Mouse (Mus musculus): Measurements from ENCODE around the gene B3galt5. TPM values are rescaled to one million over a fixed set of nuclear protein-coding genes. Genes with fewer than 3 reads are reported as not detected.

The B3galt5 gene
- polyA plus RNA-seq, 1 experiment from 2014 or later, result 0.45 TPM

DNA sequence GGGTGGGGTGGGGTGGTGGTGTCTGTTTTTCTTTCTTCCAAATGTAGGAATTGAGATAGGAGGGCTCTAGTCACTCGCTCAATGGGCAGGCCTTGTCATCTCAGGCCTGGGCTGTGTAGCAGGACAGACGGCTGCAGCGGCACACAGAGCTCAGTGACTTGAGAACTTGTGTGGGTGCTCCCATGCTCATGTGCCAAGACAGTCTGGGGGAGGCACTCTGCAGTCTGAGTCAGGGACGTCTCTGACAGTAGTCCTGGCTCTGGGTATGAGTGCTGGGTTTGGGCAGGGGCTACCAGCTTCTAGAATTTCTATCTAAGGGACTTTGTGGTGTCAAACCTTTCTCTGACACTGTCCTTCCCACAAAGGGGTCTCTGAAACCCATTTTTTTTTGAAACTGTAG, 106.3 kb downstream of the B3galt5 start:
- Histone ChIP-seq H3K4me3 (ENCODE audit: low read depth, low read length) (no peak overlapping the region), H3K4me2 (ENCODE audit: low read depth, low read length) (no peak overlapping the region), H3K4me1 (ENCODE audit: control insufficient read depth, insufficient read depth, low read length) (no peaks in the 10 kb centered on the region), H3K36me3 (ENCODE audit: control insufficient read depth, insufficient read depth, low read length) (no peaks in the 10 kb centered on the region), H3K9me3 (ENCODE audit: control insufficient read depth, low read length) (no peaks in the 10 kb centered on the region), H3K27me3 (replicated peaks; ENCODE audit: control insufficient read depth, insufficient read depth, low read length) (no peaks in the 10 kb centered on the region), H3K27ac (replicated peaks; ENCODE audit: low read depth, low read length) (no peak overlapping the region), H3K9ac (ENCODE audit: low read depth, low read length) (no peak overlapping the region)
- DNase-seq (ENCODE audit: low spot score), result no peak
- ATAC-seq (ENCODE audit: low read depth), result no peak
- WGBS, result 79% methylated on average over 4 of the region's 4 CpGs

DNA sequence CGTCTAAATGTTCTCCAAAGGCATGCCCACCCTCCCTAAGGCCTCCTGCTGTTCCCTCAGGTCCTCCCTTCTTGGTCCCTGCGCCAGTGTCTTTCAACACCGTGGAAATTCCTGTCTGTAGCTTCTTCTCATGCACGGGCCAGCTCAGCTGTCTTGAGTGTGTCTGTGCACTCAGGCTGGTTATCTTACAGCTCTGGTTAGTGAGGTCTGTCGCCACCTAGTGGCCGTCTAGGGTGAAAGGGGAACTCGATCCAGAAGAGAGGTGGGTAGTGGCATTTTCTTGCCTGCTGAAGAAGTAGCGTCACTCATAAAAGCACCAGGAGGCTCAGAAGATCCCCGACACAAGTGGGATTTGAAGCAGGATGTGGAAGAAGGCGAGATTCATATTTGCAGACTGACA, 109.5 kb downstream of the B3galt5 start:
- DNase-seq (ENCODE audit: low spot score) (peak; percentile 89), ATAC-seq (ENCODE audit: low read depth) (peak; percentile 85)
- H3K9ac ChIP-seq (ENCODE audit: low read depth, low read length), result no peak overlapping the region
- no peaks in the 10 kb centered on the region for H3K9me3 ChIP-seq (ENCODE audit: control insufficient read depth, low read length)
- H3K36me3 ChIP-seq (ENCODE audit: control insufficient read depth, insufficient read depth, low read length), result no peaks in the 10 kb centered on the region
- WGBS, result 3% methylated on average over 10 of the region's 10 CpGs
- no peak overlapping the region; the same call in 1 of the 2 replicates for H3K4me2 ChIP-seq (ENCODE audit: low read depth, low read length)
- no peak overlapping the region for H3K4me3 ChIP-seq (ENCODE audit: low read depth, low read length)
- H3K4me1 ChIP-seq (ENCODE audit: control insufficient read depth, insufficient read depth, low read length), result no peaks in the 10 kb centered on the region
- H3K27me3 ChIP-seq (replicated peaks; ENCODE audit: control insufficient read depth, insufficient read depth, low read length), result no peaks in the 10 kb centered on the region
- no peak overlapping the region for H3K27ac ChIP-seq (replicated peaks; ENCODE audit: low read depth, low read length)

DNA sequence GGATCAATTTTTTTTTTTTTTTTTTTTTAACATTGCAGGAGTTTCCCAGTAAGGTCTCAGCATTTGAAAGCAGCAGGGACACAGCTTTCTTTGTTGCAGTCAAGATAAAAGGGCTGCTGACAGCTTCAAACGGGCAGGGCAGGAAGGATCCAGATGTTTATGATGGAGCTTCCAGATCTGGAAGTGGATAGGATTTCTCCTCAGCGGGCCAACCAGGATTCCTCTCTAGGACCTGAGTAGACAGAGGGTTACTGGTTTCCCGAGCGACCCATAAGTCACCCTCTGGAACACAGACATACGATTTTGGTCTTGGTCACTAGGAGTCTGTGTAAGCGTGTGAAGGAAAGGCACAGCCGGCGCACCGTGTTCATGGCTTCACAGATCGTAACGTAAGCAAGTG, 112.5 kb downstream of the B3galt5 start:
- H3K9ac ChIP-seq (ENCODE audit: low read depth, low read length), result no peak overlapping the region
- peak; percentile 29 for DNase-seq (ENCODE audit: low spot score)
- ATAC-seq (ENCODE audit: low read depth), result no peak
- H3K9me3 ChIP-seq (ENCODE audit: control insufficient read depth, low read length), result no peaks in the 10 kb centered on the region
- H3K27ac ChIP-seq (replicated peaks; ENCODE audit: low read depth, low read length), result no peak overlapping the region
- H3K27me3 ChIP-seq (replicated peaks; ENCODE audit: control insufficient read depth, insufficient read depth, low read length), result no peaks in the 10 kb centered on the region
- WGBS, result 43% methylated on average over 11 of the region's 11 CpGs
- H3K4me3 ChIP-seq (ENCODE audit: low read depth, low read length), result no peak overlapping the region
- no peaks in the 10 kb centered on the region for H3K36me3 ChIP-seq (ENCODE audit: control insufficient read depth, insufficient read depth, low read length)
- peak overlapping the region; percentile 24 for H3K4me2 ChIP-seq (ENCODE audit: low read depth, low read length)
- H3K4me1 ChIP-seq (ENCODE audit: control insufficient read depth, insufficient read depth, low read length), result no peaks in the 10 kb centered on the region

DNA sequence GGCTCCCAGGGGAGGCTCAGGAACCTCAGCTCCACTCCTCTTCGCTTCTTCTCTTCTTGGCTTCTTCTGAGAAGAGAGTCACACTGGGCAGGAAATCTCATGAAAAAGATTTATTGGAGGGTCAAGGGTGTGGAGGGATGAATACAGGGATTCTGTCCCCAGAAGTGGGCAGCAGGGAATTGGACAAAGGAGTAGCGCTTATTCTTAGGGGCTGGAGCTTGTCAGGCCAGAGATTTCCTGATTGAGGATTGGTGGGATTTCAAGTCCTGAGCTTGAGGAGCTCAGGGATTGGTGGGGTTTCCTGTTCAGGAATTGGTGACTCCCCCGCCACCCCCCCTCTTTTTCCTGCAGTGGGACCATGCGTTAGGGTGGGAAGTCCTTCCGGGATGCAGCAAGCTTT, 113.2 kb downstream of the B3galt5 start:
- H3K9me3 ChIP-seq (ENCODE audit: control insufficient read depth, low read length), result no peaks in the 10 kb centered on the region
- H3K27me3 ChIP-seq (replicated peaks; ENCODE audit: control insufficient read depth, insufficient read depth, low read length), result no peaks in the 10 kb centered on the region
- no peak for ATAC-seq (ENCODE audit: low read depth)
- H3K36me3 ChIP-seq (ENCODE audit: control insufficient read depth, insufficient read depth, low read length), result no peaks in the 10 kb centered on the region
- DNase-seq (ENCODE audit: low spot score), result no peak
- no peak overlapping the region for H3K9ac ChIP-seq (ENCODE audit: low read depth, low read length)
- H3K4me2 ChIP-seq (ENCODE audit: low read depth, low read length), result no peak overlapping the region
- 71% methylated on average over 5 of the region's 5 CpGs for WGBS
- H3K4me1 ChIP-seq (ENCODE audit: control insufficient read depth, insufficient read depth, low read length), result no peaks in the 10 kb centered on the region
- no peak overlapping the region for H3K27ac ChIP-seq (replicated peaks; ENCODE audit: low read depth, low read length)
- H3K4me3 ChIP-seq (ENCODE audit: low read depth, low read length), result no peak overlapping the region

DNA sequence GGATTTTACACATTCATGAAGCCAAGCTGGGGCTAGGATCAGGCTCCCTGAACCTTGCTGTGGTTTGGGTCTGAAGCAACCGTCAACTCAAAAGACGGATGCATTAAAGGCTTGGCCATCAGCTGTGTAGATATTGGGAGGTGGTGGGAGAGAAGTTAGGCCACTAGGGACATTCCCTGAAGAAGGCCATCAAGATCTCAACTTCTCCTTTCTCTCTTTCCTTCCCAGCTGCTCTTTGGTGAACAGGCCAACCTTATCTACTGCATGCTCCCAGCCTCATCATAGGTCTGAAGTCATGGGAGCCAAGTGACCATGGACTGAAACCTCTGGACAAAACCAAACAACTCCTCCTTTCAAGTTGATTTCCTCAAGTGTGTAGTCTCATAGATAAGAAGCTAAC, 115.9 kb downstream of the B3galt5 start:
- H3K4me3 ChIP-seq (ENCODE audit: low read depth, low read length), result no peak overlapping the region
- H3K4me1 ChIP-seq (ENCODE audit: control insufficient read depth, insufficient read depth, low read length), result no peaks in the 10 kb centered on the region
- DNase-seq (ENCODE audit: low spot score) (no peak), ATAC-seq (ENCODE audit: low read depth) (no peak)
- no peak overlapping the region for H3K4me2 ChIP-seq (ENCODE audit: low read depth, low read length)
- no peaks in the 10 kb centered on the region for H3K27me3 ChIP-seq (replicated peaks; ENCODE audit: control insufficient read depth, insufficient read depth, low read length)
- H3K27ac ChIP-seq (replicated peaks; ENCODE audit: low read depth, low read length), result no peak overlapping the region
- no peaks in the 10 kb centered on the region for H3K36me3 ChIP-seq (ENCODE audit: control insufficient read depth, insufficient read depth, low read length)
- H3K9me3 ChIP-seq (ENCODE audit: control insufficient read depth, low read length), result no peaks in the 10 kb centered on the region
- no peak overlapping the region for H3K9ac ChIP-seq (ENCODE audit: low read depth, low read length)
- WGBS, result 94% methylated on average over 2 of the region's 2 CpGs

DNA sequence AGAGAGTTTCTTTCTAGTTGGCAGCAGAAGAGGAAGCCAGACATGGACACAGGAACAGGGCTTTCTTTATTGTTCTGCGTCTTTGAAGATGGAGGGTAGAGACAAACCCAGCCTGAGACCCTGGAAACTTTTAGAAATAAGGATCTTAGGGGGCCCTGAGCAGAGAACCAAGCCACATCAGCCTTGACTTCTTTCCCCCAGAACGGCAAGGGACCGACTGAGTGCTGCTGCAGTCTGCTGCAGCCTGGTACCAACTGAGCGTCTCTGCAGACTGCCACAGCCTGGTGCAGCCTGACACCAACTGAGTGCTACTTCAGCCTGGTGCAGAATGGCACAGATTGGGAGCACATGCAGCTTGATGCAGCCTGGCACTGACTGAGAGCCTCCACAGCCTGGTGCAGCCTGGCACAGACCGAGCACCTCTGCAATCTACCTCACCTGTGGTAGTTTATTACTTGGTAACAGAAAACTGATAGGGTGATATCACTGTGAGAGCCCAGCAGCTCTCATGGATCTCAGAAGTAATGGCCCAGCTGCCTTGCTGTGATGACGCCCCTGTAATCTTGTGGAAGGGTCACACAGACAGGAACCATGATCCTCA, 117.8 kb downstream of the B3galt5 start:
- Histone ChIP-seq H3K9me3 (ENCODE audit: control insufficient read depth, low read length) (no peaks in the 10 kb centered on the region), H3K36me3 (ENCODE audit: control insufficient read depth, insufficient read depth, low read length) (no peaks in the 10 kb centered on the region), H3K27me3 (replicated peaks; ENCODE audit: control insufficient read depth, insufficient read depth, low read length) (no peaks in the 10 kb centered on the region), H3K4me2 (ENCODE audit: low read depth, low read length) (no peak overlapping the region), H3K4me1 (ENCODE audit: control insufficient read depth, insufficient read depth, low read length) (no peaks in the 10 kb centered on the region), H3K27ac (replicated peaks; ENCODE audit: low read depth, low read length) (no peak overlapping the region), H3K4me3 (ENCODE audit: low read depth, low read length) (no peak overlapping the region), H3K9ac (ENCODE audit: low read depth, low read length) (no peak overlapping the region)
- DNase-seq (ENCODE audit: low spot score) (no peak), ATAC-seq (ENCODE audit: low read depth) (0 out of 2 replicates have a peak, but pooled peaks have one; percentile 30)
- 83% methylated on average over 6 of the region's 6 CpGs for WGBS

DNA sequence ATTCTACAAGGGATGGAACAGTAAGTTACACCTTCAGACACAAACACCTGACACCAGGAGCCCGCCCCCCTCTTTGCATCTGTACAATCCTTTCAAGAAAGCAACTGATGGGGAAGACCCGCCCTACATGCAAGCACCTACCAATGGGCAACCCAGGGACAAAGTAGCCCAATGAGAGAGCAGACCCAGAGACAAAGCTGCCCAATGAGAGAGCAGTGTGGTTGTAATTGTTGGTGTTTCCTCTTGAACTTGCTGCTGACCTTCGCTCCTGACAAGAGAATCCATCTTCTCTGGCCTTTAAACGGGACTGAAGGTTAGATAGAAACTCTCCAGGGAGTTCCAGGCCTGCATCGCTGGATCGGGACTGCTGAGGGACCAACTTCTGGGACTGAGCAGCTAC, 118.4 kb downstream of the B3galt5 start:
- no peaks in the 10 kb centered on the region for H3K9me3 ChIP-seq (ENCODE audit: control insufficient read depth, low read length)
- no peak overlapping the region for H3K9ac ChIP-seq (ENCODE audit: low read depth, low read length)
- H3K27me3 ChIP-seq (replicated peaks; ENCODE audit: control insufficient read depth, insufficient read depth, low read length), result no peaks in the 10 kb centered on the region
- no peak overlapping the region for H3K4me3 ChIP-seq (ENCODE audit: low read depth, low read length)
- no peak overlapping the region for H3K27ac ChIP-seq (replicated peaks; ENCODE audit: low read depth, low read length)
- no peaks in the 10 kb centered on the region for H3K4me1 ChIP-seq (ENCODE audit: control insufficient read depth, insufficient read depth, low read length)
- no peak overlapping the region for H3K4me2 ChIP-seq (ENCODE audit: low read depth, low read length)
- DNase-seq (ENCODE audit: low spot score) (peak; percentile 43), ATAC-seq (ENCODE audit: low read depth) (peak; percentile 90)
- WGBS, result 41% methylated on average over 6 of the region's 6 CpGs
- no peaks in the 10 kb centered on the region for H3K36me3 ChIP-seq (ENCODE audit: control insufficient read depth, insufficient read depth, low read length)

DNA sequence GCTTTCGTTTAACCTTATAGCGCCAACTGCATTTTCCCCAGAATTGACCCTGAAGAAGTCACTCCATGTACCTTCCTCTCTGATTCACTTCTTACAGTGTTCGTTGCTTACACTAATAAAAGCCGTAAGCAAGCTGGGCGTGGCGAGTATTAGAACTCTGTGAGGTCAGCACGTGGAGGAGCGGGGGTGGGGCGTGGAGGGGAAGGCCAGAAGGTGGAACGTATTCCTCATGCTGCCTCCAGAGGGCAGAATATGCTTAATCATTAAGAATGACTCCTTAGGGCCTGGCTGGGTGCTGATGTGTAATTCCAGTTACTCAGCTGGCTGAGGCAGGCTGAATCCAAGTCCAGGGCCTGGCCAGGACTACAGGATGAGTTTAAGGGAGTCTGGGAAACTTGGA, 122.3 kb downstream of the B3galt5 start:
- H3K27ac ChIP-seq (replicated peaks; ENCODE audit: low read depth, low read length), result no peak overlapping the region
- DNase-seq (ENCODE audit: low spot score) (peak; percentile 84), ATAC-seq (ENCODE audit: low read depth) (peak; percentile 24; the same call in 1 of the 2 replicates)
- H3K4me1 ChIP-seq (ENCODE audit: control insufficient read depth, insufficient read depth, low read length), result no peaks in the 10 kb centered on the region
- H3K9me3 ChIP-seq (ENCODE audit: control insufficient read depth, low read length), result no peaks in the 10 kb centered on the region
- peak overlapping the region; percentile 25 for H3K4me3 ChIP-seq (ENCODE audit: low read depth, low read length)
- 12% methylated on average over 10 of the region's 10 CpGs for WGBS
- no peak overlapping the region for H3K9ac ChIP-seq (ENCODE audit: low read depth, low read length)
- H3K4me2 ChIP-seq (ENCODE audit: low read depth, low read length), result peak overlapping the region; percentile 46
- H3K36me3 ChIP-seq (ENCODE audit: control insufficient read depth, insufficient read depth, low read length), result no peaks in the 10 kb centered on the region
- no peaks in the 10 kb centered on the region for H3K27me3 ChIP-seq (replicated peaks; ENCODE audit: control insufficient read depth, insufficient read depth, low read length)

Data from embryonic facial prominence, embryonic 14.5 days (tissue).